Mouse (Mus musculus) kidney, embryonic 16.5 days (tissue): ENCODE data around the gene Ppfia1. TPM values are rescaled to one million over a fixed set of nuclear protein-coding genes. Genes with fewer than 3 reads are reported as not detected.

Experiments used
- ATAC-seq: fragments of 200-750 bp; cut with Nextera tagmentation; 2 replicates; pipeline ENCODE4 v1.8.0; 2017; ENCODE audit warnings: moderate TSS enrichment; ENCODE audit not compliant: low FRiP score, low TSS enrichment
- H3K27ac ChIP-seq: fragments of 300-500 bp; sonication (generic); 2 replicates; pipeline ENCODE4 v1.5.1; 2014; ENCODE audit warnings: low read length
- H3K27me3 ChIP-seq: fragments of 300-500 bp; sonication (generic); 2 replicates; pipeline ENCODE4 v1.6.1; 2014; ENCODE audit warnings: low read length, control low read depth, mixed read lengths; ENCODE audit not compliant: insufficient read depth
- H3K36me3 ChIP-seq: fragments of 300-500 bp; sonication (generic); 2 replicates; pipeline ENCODE4 v1.6.1; 2014; ENCODE audit warnings: low read length, control low read depth, mixed read lengths; ENCODE audit not compliant: insufficient read depth
- H3K4me1 ChIP-seq: fragments of 300-500 bp; sonication (generic); 2 replicates; pipeline ENCODE4 v1.6.1; 2014; ENCODE audit warnings: low read length, control low read depth, mixed read lengths; ENCODE audit not compliant: insufficient read depth
- H3K4me2 ChIP-seq: fragments of 300-500 bp; sonication (generic); replicated peaks from 2 replicates; pipeline ENCODE4 v1.6.1; 2014; ENCODE audit warnings: low read depth, low read length
- H3K4me3 ChIP-seq: fragments of 300-500 bp; sonication (generic); 2 replicates; pipeline ENCODE4 v1.5.1; 2014; ENCODE audit warnings: mild to moderate bottlenecking, low read length
- H3K9ac ChIP-seq: fragments of 300-500 bp; sonication (generic); replicated peaks from 2 replicates; pipeline ENCODE4 v1.6.1; 2014; ENCODE audit warnings: low read length
- H3K9me3 ChIP-seq: fragments of 300-500 bp; sonication (generic); 2 replicates; pipeline ENCODE4 v1.6.1; 2016; ENCODE audit warnings: low read length, control low read depth
- WGBS: fragments of 180-500 bp; shearing (Covaris S2); extraction: QIAGEN DNeasy Blood & Tissue Kit; methylation state at CpG from one replicate; pipeline ENCODE4 v1.1.7; 2014; 5-methylcytosine and 5-hydroxymethylcytosine counted together
- polyA plus RNA-seq: library from polyadenylated mRNA; unstranded; fragments of >200 nt; fragmentation: Nextera tagmentation; extraction: Ambion mirVana; gene quantifications from 2 replicates; pipeline ENCODE4 v1.2.1, GENCODE M21; 2015

Gene Ppfia1
- polyA plus RNA-seq, 1 experiment from 2014 or later = 37.7 TPM

DNA sequence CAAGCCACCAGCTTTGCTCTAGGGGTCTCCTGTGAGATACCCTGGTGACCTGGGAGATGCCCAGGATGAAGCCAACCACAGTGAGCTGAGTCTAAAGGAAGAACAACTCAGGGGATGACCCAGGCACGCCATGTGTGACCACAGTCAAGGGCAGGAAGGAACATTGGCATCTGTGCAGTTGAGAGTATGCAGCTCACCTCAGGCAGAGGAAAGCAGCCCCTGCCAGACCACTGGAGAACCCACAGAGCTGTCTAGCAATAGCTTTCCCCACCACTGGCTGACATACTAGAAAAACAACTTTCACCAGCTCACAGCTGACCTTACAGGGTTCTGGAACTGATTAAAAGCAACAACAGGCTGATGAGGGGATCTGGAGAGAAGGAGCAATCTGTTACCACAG is 105.3 kb downstream of the Ppfia1 start:
- Histone ChIP-seq H3K4me2 (no peak overlapping the region), H3K9me3 (no peaks in the 10 kb centered on the region), H3K27me3 (no peaks in the 10 kb centered on the region), H3K4me3 (no peak overlapping the region), H3K27ac (no peak overlapping the region), H3K36me3 (peaks cover 89% of the 10 kb centered on the region), H3K9ac (no peak overlapping the region), H3K4me1 (no peaks in the 10 kb centered on the region)
- ATAC-seq = no peak
- WGBS = 88% methylated on average over 1 of the region's 1 CpGs

DNA sequence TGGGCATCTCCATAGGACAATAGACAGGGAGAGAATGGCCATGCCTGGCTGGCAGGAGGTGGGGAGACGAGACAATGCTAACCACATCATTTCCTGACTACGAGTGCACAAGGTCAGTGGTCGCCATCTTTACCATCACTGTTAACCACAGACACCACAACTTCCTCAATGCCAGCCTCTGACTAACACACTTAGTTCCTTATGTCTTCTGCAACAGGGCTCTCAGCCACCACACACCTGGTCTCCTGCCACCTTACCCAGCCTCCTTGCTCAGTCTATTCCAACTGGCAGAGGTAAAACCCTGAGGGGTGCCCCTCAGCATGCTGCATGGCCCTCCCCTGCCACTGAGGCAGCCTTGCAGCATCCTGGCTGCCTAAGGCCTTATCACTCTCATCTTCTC is 106.4 kb downstream of the Ppfia1 start:
- H3K4me3 ChIP-seq = no peak overlapping the region
- peaks cover 84% of the 10 kb centered on the region for H3K36me3 ChIP-seq
- no peak for ATAC-seq
- no peak overlapping the region for H3K27ac ChIP-seq
- 80% methylated on average over 3 of the region's 3 CpGs for WGBS
- no peaks in the 10 kb centered on the region for H3K27me3 ChIP-seq
- no peaks in the 10 kb centered on the region for H3K9me3 ChIP-seq
- H3K4me2 ChIP-seq = no peak overlapping the region
- H3K9ac ChIP-seq = no peak overlapping the region
- H3K4me1 ChIP-seq = no peaks in the 10 kb centered on the region

DNA sequence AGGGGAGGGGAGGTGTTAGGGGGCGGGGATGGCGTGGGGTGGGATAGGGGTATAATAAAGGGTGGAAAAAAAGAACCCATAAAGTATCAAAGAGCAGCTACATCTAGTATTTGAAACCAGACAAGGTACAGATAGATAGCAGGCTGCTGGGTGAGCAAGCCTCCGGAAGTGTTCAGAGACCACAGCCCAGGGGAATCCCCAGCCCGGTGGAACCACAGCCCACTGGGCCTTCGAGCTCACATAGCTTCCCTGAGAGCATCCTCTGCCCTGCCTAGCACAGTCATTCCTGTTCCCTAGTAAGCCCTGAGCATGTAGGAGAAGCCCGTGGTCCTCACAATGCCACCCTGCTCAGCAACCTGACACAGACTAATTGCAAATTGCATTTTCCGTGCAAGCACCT is 108.7 kb downstream of the Ppfia1 start:
- Histone ChIP-seq H3K4me3 (no peak overlapping the region), H3K27ac (no peak overlapping the region), H3K4me2 (no peak overlapping the region), H3K9ac (no peak overlapping the region), H3K36me3 (peaks cover 85% of the 10 kb centered on the region), H3K27me3 (no peaks in the 10 kb centered on the region), H3K4me1 (no peaks in the 10 kb centered on the region), H3K9me3 (no peaks in the 10 kb centered on the region)
- WGBS = 89% methylated on average over 7 of the region's 7 CpGs
- ATAC-seq = no peak

DNA sequence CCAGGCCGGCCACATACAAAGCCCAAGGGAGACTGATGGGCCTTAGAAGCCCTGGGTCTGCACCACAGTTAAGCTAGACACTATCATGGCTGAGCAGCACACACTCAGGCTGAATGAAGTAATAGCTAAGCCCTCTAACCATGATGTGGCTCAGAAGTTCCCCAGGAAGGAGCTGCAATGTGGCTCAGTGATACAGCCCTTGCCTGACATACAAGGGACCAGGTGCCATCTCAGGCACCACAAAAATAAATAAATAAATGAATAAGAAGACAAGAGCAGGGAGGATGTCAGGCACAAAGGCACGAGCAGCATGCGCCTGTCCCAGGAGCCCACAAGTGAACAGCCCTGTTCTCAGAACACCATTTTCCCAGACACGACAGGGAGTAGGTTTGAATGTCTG is 111.6 kb downstream of the Ppfia1 start:
- no peaks in the 10 kb centered on the region for H3K27me3 ChIP-seq
- no peak overlapping the region for H3K9ac ChIP-seq
- no peak overlapping the region for H3K27ac ChIP-seq
- 92% methylated on average over 4 of the region's 4 CpGs for WGBS
- H3K4me3 ChIP-seq = no peak overlapping the region
- H3K4me2 ChIP-seq = no peak overlapping the region
- H3K9me3 ChIP-seq = no peaks in the 10 kb centered on the region
- ATAC-seq = no peak
- no peaks in the 10 kb centered on the region for H3K4me1 ChIP-seq
- H3K36me3 ChIP-seq = peaks cover 89% of the 10 kb centered on the region

DNA sequence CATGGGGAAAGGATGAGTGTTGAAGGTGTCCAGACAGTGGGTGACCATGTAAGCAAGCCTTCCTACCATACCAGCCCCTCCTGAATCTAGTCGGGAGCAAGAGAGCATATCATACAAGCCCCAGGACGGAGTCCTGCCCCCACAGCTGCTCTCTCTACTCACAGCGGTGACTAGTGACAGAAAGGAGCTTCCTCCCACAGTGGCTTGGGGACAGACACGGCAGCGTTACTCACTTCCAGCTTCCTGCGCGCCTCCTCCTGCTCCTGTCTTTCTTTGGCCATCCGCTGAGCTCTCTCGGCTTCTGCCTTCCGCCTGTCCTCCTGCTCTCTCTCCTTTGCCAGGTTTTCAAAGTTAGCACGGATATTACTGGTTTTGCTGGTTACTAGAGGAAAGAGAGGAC is 112.1 kb downstream of the Ppfia1 start:
- H3K9ac ChIP-seq = no peak overlapping the region
- H3K4me1 ChIP-seq = no peaks in the 10 kb centered on the region
- no peaks in the 10 kb centered on the region for H3K9me3 ChIP-seq
- no peaks in the 10 kb centered on the region for H3K27me3 ChIP-seq
- no peak overlapping the region for H3K4me2 ChIP-seq
- no peak for ATAC-seq
- peaks cover 91% of the 10 kb centered on the region for H3K36me3 ChIP-seq
- H3K4me3 ChIP-seq = no peak overlapping the region
- 91% methylated on average over 11 of the region's 11 CpGs for WGBS
- H3K27ac ChIP-seq = no peak overlapping the region

DNA sequence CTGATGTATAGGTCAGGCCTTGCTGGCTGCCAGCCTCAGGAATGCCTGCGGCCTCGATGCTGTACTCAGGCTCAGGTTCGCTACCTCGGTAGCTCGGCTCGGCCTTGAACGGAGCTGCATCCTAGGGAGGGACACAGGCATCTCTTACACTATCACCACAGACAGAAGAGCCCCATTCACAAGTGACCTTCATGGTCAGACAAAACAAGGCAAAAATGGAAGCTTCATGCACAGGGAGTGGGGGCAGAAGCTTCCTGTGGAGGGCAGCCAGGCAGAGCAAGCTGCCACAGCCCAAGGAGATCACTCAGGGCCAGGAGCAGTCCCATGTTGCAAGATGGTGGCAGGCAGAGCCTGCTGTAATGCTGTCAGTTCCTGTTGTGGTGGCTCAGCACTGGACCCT is 114.7 kb downstream of the Ppfia1 start:
- Histone ChIP-seq H3K36me3 (peaks cover 73% of the 10 kb centered on the region), H3K4me1 (no peaks in the 10 kb centered on the region), H3K27ac (no peak overlapping the region), H3K9me3 (no peaks in the 10 kb centered on the region), H3K4me3 (no peak overlapping the region), H3K4me2 (no peak overlapping the region), H3K27me3 (no peaks in the 10 kb centered on the region), H3K9ac (no peak overlapping the region)
- no peak for ATAC-seq
- 92% methylated on average over 7 of the region's 7 CpGs for WGBS

DNA sequence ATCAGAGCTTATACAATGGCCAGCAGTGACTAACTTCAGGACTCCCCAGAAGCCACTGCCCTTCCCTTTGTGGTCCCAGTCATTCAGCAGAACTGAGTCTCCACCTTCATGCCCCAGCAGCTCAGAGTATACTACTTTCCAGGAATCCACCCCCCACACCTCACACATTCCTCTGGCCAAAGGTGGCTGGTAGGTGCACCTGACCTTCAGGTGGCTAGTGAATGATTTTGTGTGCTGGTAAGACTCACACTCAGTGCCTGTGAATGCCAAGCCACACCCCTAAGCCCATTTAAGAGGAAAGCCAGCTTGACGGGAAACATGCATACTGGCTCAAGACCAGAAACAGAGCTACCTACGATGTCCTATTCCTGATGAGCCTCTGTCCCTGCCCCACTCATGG is 120.6 kb downstream of the Ppfia1 start:
- H3K4me2 ChIP-seq = no peak overlapping the region
- H3K27ac ChIP-seq = no peak overlapping the region
- peaks cover 23% of the 10 kb centered on the region for H3K36me3 ChIP-seq
- 0 out of 2 replicates have a peak, but pooled peaks have one; percentile 39 for ATAC-seq
- H3K9me3 ChIP-seq = peaks cover 5% of the 10 kb centered on the region; the same call in 1 of the 2 replicates
- H3K4me3 ChIP-seq = no peak overlapping the region
- WGBS = 75% methylated on average over 2 of the region's 2 CpGs
- H3K27me3 ChIP-seq = no peaks in the 10 kb centered on the region
- no peaks in the 10 kb centered on the region for H3K4me1 ChIP-seq
- no peak overlapping the region for H3K9ac ChIP-seq

DNA sequence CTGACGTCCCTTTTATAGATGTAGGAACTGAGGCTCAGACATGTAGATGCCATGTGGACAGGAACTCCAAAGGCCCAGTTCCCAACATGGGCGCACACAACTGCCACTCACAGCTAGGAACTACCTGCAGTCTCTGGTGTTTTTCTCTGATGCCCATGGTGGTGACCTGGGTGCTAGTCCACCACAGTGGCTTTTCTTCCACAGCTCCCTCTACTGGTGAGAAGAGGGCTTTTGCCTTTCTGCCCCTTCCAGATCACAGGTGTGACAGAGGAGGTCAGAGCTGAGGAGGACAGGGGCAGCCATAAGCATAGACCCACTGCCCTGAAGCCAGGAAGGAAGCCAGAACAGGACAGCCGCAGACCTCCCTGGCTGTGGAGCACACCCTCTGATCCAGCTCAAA is 126.1 kb downstream of the Ppfia1 start:
- H3K9ac ChIP-seq = no peak overlapping the region
- H3K27ac ChIP-seq = no peak overlapping the region
- 75% methylated on average over 3 of the region's 3 CpGs for WGBS
- no peak overlapping the region for H3K4me3 ChIP-seq
- peaks cover 5% of the 10 kb centered on the region; the same call in 1 of the 2 replicates for H3K9me3 ChIP-seq
- no peaks in the 10 kb centered on the region for H3K36me3 ChIP-seq
- H3K4me2 ChIP-seq = no peak overlapping the region
- ATAC-seq = no peak
- H3K4me1 ChIP-seq = no peaks in the 10 kb centered on the region
- H3K27me3 ChIP-seq = no peaks in the 10 kb centered on the region

Other genes starting within 250 kb of the Ppfia1 start
- gene Cttn, start 82.7 kb downstream of the Ppfia1 start, polyA plus RNA-seq = 199 and 200 TPM in 2 replicates
- gene Fadd, start 28.7 kb upstream of the Ppfia1 start, polyA plus RNA-seq = 13.1 and 15.7 TPM in 2 replicates
- gene Ano1, start 198.2 kb upstream of the Ppfia1 start, polyA plus RNA-seq = 53.6 and 56.5 TPM in 2 replicates